Mouse (Mus musculus): ENCODE measurements around the gene Arrdc2.

DNA sequence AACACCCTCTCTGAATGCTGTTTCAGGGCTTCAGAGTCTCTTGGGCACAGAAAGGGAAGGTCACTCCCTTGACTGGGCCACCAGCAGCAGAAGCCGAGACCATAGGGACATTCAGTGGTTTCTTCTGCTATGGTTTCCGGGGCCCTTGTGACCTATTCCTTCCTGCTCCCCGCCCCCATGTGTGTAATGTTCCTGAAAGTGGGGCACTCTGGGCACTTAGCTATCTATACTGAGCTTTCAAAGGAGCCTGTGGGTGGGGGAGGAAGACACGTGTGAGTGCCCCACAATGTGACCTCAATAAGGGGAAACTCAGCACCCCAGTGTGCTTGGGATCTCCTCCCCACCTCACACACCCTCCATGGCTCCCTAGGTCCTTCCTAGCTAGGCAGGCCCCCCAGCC is 33.0 kb downstream of the Arrdc2 start:
- TF ChIP-seq CTCF (IDR thresholded peaks at IDR 0.05; ENCODE audit: extremely low read depth, insufficient read depth, low read length) (no peak), POLR2A (IDR thresholded peaks at IDR 0.05; ENCODE audit: extremely low read depth, insufficient read depth, low read length) (no peak)

Data from cortical plate, adult 2 months (tissue).